Mouse (Mus musculus): ENCODE measurements at regions not wholly inside any gene's neighbourhood (a gene's known extent, or its start where the extent isn't known, plus 50 kb on each side); places are given as distances from the start of the nearest gene placed in this dataset.

- H3K4me3 ChIP-seq (ENCODE audit: control insufficient read depth in 1 of 2, insufficient read depth in 1 of 2, low read depth in 2 of 2, low read length in 2 of 2) = no peak overlapping the region
These were observed 243.4 kb upstream of the Brinp1 start for GRCm38 (mm10) chr4:69197577-69197976.

DNA sequence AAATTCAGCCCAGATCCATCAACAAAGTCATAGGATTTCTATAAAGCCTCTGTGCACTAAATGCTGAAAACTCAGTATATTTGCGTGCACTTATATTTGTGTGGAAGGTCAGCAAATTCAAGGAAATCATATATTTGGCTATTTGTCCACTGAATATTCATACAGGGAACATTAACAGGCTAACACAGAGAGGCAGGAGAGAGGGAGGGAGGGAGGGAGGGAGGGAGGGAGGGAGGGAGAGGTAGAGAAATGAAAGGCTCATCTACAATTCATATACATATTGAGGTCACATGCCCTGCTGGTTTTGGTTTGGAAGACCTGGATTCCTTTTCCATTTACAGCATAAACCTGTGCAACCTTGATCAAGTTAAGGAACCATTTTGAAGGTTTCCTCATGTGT, 241.9 kb upstream of the Brinp1 start:
- no peaks in the 10 kb centered on the region for H3K4me1 ChIP-seq (ENCODE audit: control insufficient read depth in 1 of 2, insufficient read depth in 2 of 2, low read length in 2 of 2)
- TF ChIP-seq CHD1 (IDR thresholded peaks at IDR 0.05; ENCODE audit: low read depth, low read length) = no peak
- TF ChIP-seq ZMIZ1 (IDR thresholded peaks at IDR 0.05; ENCODE audit: low read depth, low read length) = no peak
- TF ChIP-seq E2F4 (IDR thresholded peaks at IDR 0.05; ENCODE audit: borderline replicate concordance, low read depth, low read length) = no peak
- TF ChIP-seq JUND (IDR thresholded peaks at IDR 0.05; ENCODE audit: low read depth, low read length) = no peak
- no peak for TF ChIP-seq EP300 (IDR thresholded peaks at IDR 0.05; ENCODE audit: low read depth in 1 of 2, low read length in 2 of 2)
- TF ChIP-seq USF1 (IDR thresholded peaks at IDR 0.05; ENCODE audit: low read depth, low read length) = no peak
- no peak for TF ChIP-seq ELF1 (IDR thresholded peaks at IDR 0.05; ENCODE audit: low read depth, low read length)
- TF ChIP-seq POLR2AphosphoS5 (IDR thresholded peaks at IDR 0.05; ENCODE audit: borderline replicate concordance, low read depth, low read length) = no peak
- no peak for TF ChIP-seq NRF1 (IDR thresholded peaks at IDR 0.05; ENCODE audit: insufficient read depth, low read depth, low read length, poor library complexity, severe bottlenecking)
- no peak for TF ChIP-seq ZKSCAN1 (IDR thresholded peaks at IDR 0.05; ENCODE audit: low read depth, low read length)
- no peak for TF ChIP-seq GATA1 (IDR thresholded peaks at IDR 0.05; ENCODE audit: low read depth, low read length)
- no peak for TF ChIP-seq MAZ (IDR thresholded peaks at IDR 0.05; ENCODE audit: low read depth, low read length)

More at GRCm38 (mm10) chr4:69197577-69197976, 243.4 kb upstream of the Brinp1 start:
- Histone ChIP-seq H3K9me3 (replicated peaks; ENCODE audit: insufficient read depth, low read length) (no peaks in the 10 kb centered on the region), H3K79me2 (ENCODE audit: control insufficient read depth, insufficient read depth, low read length, poor library complexity) (no peaks in the 10 kb centered on the region), H3K36me3 (ENCODE audit: control insufficient read depth in 1 of 2, insufficient read depth in 2 of 2, low read length in 2 of 2) (no peaks in the 10 kb centered on the region), H3K27me3 (ENCODE audit: control insufficient read depth in 1 of 2, insufficient read depth in 2 of 2, low read length in 2 of 2) (no peaks in the 10 kb centered on the region), H3K4me1 (ENCODE audit: control insufficient read depth in 1 of 2, insufficient read depth in 2 of 2, low read length in 2 of 2) (no peaks in the 10 kb centered on the region), H3K9ac (ENCODE audit: control insufficient read depth, low read depth, low read length, poor library complexity, severe bottlenecking) (no peak overlapping the region), H3K27ac (ENCODE audit: control insufficient read depth, low read depth, low read length) (no peak overlapping the region)
- DNase-seq (ENCODE audit: low read depth, low spot score) = no peak
- no peak for TF ChIP-seq ETS1 (IDR thresholded peaks at IDR 0.05; ENCODE audit: low read depth, low read length)
- TF ChIP-seq HCFC1 (IDR thresholded peaks at IDR 0.05; ENCODE audit: low read depth, low read length) = no peak
- TF ChIP-seq GATA1 (IDR thresholded peaks at IDR 0.05; ENCODE audit: low read depth, low read length) = no peak
- TF ChIP-seq NELFE (IDR thresholded peaks at IDR 0.05; ENCODE audit: low read depth, low read length) = no peak
- no peak for TF ChIP-seq ZC3H11A (IDR thresholded peaks at IDR 0.05; ENCODE audit: low read depth, low read length)
- no peak for TF ChIP-seq POLR2AphosphoS5 (IDR thresholded peaks at IDR 0.05; ENCODE audit: borderline replicate concordance, low read depth, low read length)
- TF ChIP-seq TBP (IDR thresholded peaks at IDR 0.05; ENCODE audit: low read depth, low read length) = no peak
- no peak for TF ChIP-seq USF1 (IDR thresholded peaks at IDR 0.05; ENCODE audit: low read depth, low read length)
- TF ChIP-seq TCF12 (IDR thresholded peaks at IDR 0.05; ENCODE audit: low read depth, low read length) = no peak
- TF ChIP-seq ZNF384 (IDR thresholded peaks at IDR 0.05; ENCODE audit: low read depth, low read length) = no peak

More for the DNA sequence above, 241.9 kb upstream of the Brinp1 start:
- Histone ChIP-seq H3K4me3 (ENCODE audit: control insufficient read depth in 1 of 2, insufficient read depth in 1 of 2, low read depth in 2 of 2, low read length in 2 of 2) (no peak overlapping the region), H3K36me3 (ENCODE audit: control insufficient read depth in 1 of 2, insufficient read depth in 2 of 2, low read length in 2 of 2) (no peaks in the 10 kb centered on the region), H3K9me3 (replicated peaks; ENCODE audit: insufficient read depth, low read length) (no peaks in the 10 kb centered on the region), H3K27me3 (ENCODE audit: control insufficient read depth in 1 of 2, insufficient read depth in 2 of 2, low read length in 2 of 2) (no peaks in the 10 kb centered on the region), H3K79me2 (ENCODE audit: control insufficient read depth, insufficient read depth, low read length, poor library complexity) (no peaks in the 10 kb centered on the region), H3K9ac (ENCODE audit: control insufficient read depth, low read depth, low read length, poor library complexity, severe bottlenecking) (no peak overlapping the region), H3K27ac (ENCODE audit: control insufficient read depth, low read depth, low read length) (no peak overlapping the region)
- DNase-seq (ENCODE audit: low read depth, low spot score) = no peak

Data from MEL (cell line).